Mouse (Mus musculus) ES-Bruce4 (cell line): ENCODE measurements around the gene Agpat3. TPM values are rescaled to one million over a fixed set of nuclear protein-coding genes. Genes with fewer than 3 reads are reported as not detected.

ENCODE experiments used
- H3K27ac ChIP-seq: 2 replicates; pipeline ENCODE4 v1.5.1; 2012; ENCODE audit warnings: low read length, inconsistent platforms; ENCODE audit not compliant: insufficient read depth
- H3K27me3 ChIP-seq: 2 replicates; pipeline ENCODE4 v1.6.1; 2012; ENCODE audit warnings: mild to moderate bottlenecking, low read length, inconsistent platforms; ENCODE audit not compliant: control insufficient read depth, poor library complexity, insufficient read depth, severe bottlenecking
- H3K36me3 ChIP-seq: 2 replicates; pipeline ENCODE4 v1.6.1; 2012; ENCODE audit warnings: inconsistent platforms, mild to moderate bottlenecking, low read length, moderate library complexity; ENCODE audit not compliant: control insufficient read depth, poor library complexity, insufficient read depth, severe bottlenecking
- H3K4me1 ChIP-seq: one replicate; pipeline ENCODE4 v1.8.1; 2011; ENCODE audit warnings: low read length; ENCODE audit not compliant: control insufficient read depth, insufficient read depth
- H3K4me3 ChIP-seq: 2 replicates; pipeline ENCODE4 v1.5.1; 2011; ENCODE audit warnings: low read depth, mild to moderate bottlenecking, low read length
- H3K9ac ChIP-seq: 2 replicates; pipeline ENCODE4 v1.6.1; 2012; ENCODE audit warnings: low read depth, mild to moderate bottlenecking, inconsistent platforms; ENCODE audit not compliant: poor library complexity, severe bottlenecking
- H3K9me3 ChIP-seq: replicated peaks from 2 replicates; pipeline ENCODE4 v1.6.1; 2012; ENCODE audit warnings: mild to moderate bottlenecking, low read length, inconsistent platforms; ENCODE audit not compliant: control insufficient read depth, poor library complexity, insufficient read depth, severe bottlenecking
- CTCF ChIP-seq: IDR thresholded peaks from one replicate; pipeline ENCODE4 v1.8.1; 2011; ENCODE audit warnings: low read depth, low read length
- EP300 ChIP-seq: IDR thresholded peaks from 2 replicates; pipeline ENCODE4 v1.6.1; 2011; ENCODE audit warnings: low read depth, low read length; ENCODE audit not compliant: insufficient read depth
- POLR2A ChIP-seq: IDR thresholded peaks from one replicate; pipeline ENCODE4 v1.8.1; 2011; ENCODE audit warnings: low read length; ENCODE audit not compliant: insufficient read depth
- polyA plus RNA-seq: library from polyadenylated mRNA; stranded (reverse); fragments of >200 nt; gene quantifications from 2 replicates; pipeline ENCODE4 v1.2.4, GENCODE M21; 2011; ENCODE audit warnings: low read depth; ENCODE audit not compliant: missing spikeins, insufficient read depth, insufficient read length

The Agpat3 gene
- polyA plus RNA-seq, 1 experiment, result 56.0 TPM

- Histone ChIP-seq H3K9me3 (no peaks in the 10 kb centered on the region), H3K4me1 (peaks cover 3% of the 10 kb centered on the region), H3K27me3 (no peaks in the 10 kb centered on the region; the same call in 1 of the 2 replicates), H3K36me3 (no peaks in the 10 kb centered on the region), H3K27ac (no peak overlapping the region), H3K9ac (no peak overlapping the region), H3K4me3 (no peak overlapping the region)
- TF ChIP-seq CTCF (no peak), EP300 (no peak), POLR2A (no peak)
Measured at GRCm38 (mm10) chr10:78349464-78350165, 2.7 kb downstream of the Agpat3 start.

GRCm38 (mm10) chr10:78348211-78348610 lies 4.1 kb downstream of the Agpat3 start:
- H3K9me3 ChIP-seq, result no peaks in the 10 kb centered on the region
- no peak for TF ChIP-seq EP300
- TF ChIP-seq CTCF, result no peak
- TF ChIP-seq POLR2A, result no peak
- no peak overlapping the region for H3K9ac ChIP-seq
- H3K27ac ChIP-seq, result no peak overlapping the region
- no peaks in the 10 kb centered on the region; the same call in 1 of the 2 replicates for H3K27me3 ChIP-seq
- peaks cover 1% of the 10 kb centered on the region for H3K4me1 ChIP-seq
- no peak overlapping the region for H3K4me3 ChIP-seq
- no peaks in the 10 kb centered on the region for H3K36me3 ChIP-seq

GRCm38 (mm10) chr10:78347486-78347885 lies 4.8 kb downstream of the Agpat3 start:
- H3K4me3 ChIP-seq, result no peak overlapping the region
- no peak overlapping the region for H3K27ac ChIP-seq
- no peaks in the 10 kb centered on the region for H3K36me3 ChIP-seq
- H3K9ac ChIP-seq, result no peak overlapping the region
- no peaks in the 10 kb centered on the region for H3K4me1 ChIP-seq
- TF ChIP-seq EP300, result no peak
- no peak for TF ChIP-seq POLR2A
- TF ChIP-seq CTCF, result no peak
- H3K9me3 ChIP-seq, result no peaks in the 10 kb centered on the region
- no peaks in the 10 kb centered on the region; the same call in 1 of the 2 replicates for H3K27me3 ChIP-seq

- Histone ChIP-seq H3K36me3 (no peaks in the 10 kb centered on the region), H3K4me3 (no peak overlapping the region), H3K9me3 (no peaks in the 10 kb centered on the region), H3K4me1 (no peaks in the 10 kb centered on the region), H3K27me3 (no peaks in the 10 kb centered on the region), H3K9ac (no peak overlapping the region), H3K27ac (no peak overlapping the region)
- TF ChIP-seq EP300 (no peak), CTCF (no peak), POLR2A (no peak)
Measured at GRCm38 (mm10) chr10:78345466-78345865, 6.8 kb downstream of the Agpat3 start.

- no peak overlapping the region for H3K27ac ChIP-seq
- H3K36me3 ChIP-seq, result no peaks in the 10 kb centered on the region
- no peak overlapping the region for H3K9ac ChIP-seq
- H3K9me3 ChIP-seq, result no peaks in the 10 kb centered on the region
- TF ChIP-seq CTCF (no peak), EP300 (no peak), POLR2A (no peak)
- H3K27me3 ChIP-seq, result no peaks in the 10 kb centered on the region
- no peak overlapping the region for H3K4me3 ChIP-seq
- no peaks in the 10 kb centered on the region for H3K4me1 ChIP-seq
Measured at GRCm38 (mm10) chr10:78342091-78342490, 10.2 kb downstream of the Agpat3 start.

GRCm38 (mm10) chr10:78338180-78338579 lies 14.1 kb downstream of the Agpat3 start:
- H3K9me3 ChIP-seq, result no peaks in the 10 kb centered on the region
- no peak overlapping the region for H3K27ac ChIP-seq
- H3K27me3 ChIP-seq, result no peaks in the 10 kb centered on the region
- H3K36me3 ChIP-seq, result no peaks in the 10 kb centered on the region
- H3K4me3 ChIP-seq, result no peak overlapping the region
- TF ChIP-seq EP300 (no peak), CTCF (no peak), POLR2A (no peak)
- H3K4me1 ChIP-seq, result no peaks in the 10 kb centered on the region
- H3K9ac ChIP-seq, result no peak overlapping the region
